Mouse (Mus musculus) ES-Bruce4 (cell line): Measurements from ENCODE around the gene Medag.

Experiments
- CTCF ChIP-seq: IDR thresholded peaks from one replicate; pipeline ENCODE4 v1.8.1; 2011; ENCODE audit warnings: low read depth, low read length
- EP300 ChIP-seq: IDR thresholded peaks from 2 replicates; pipeline ENCODE4 v1.6.1; 2011; ENCODE audit warnings: low read depth, low read length; ENCODE audit not compliant: insufficient read depth
- POLR2A ChIP-seq: IDR thresholded peaks from one replicate; pipeline ENCODE4 v1.8.1; 2011; ENCODE audit warnings: low read length; ENCODE audit not compliant: insufficient read depth

- no peak for TF ChIP-seq CTCF
- no peak for TF ChIP-seq EP300
- TF ChIP-seq POLR2A, result no peak
Measured at GRCm38 (mm10) chr5:149386294-149386850, 25.2 kb upstream of the Medag start.
